Mouse (Mus musculus) adrenal gland (tissue): Measurements from ENCODE around the gene Ankfy1.

Source experiments
- intact Hi-C: fragments of 180-260 bp; cut with DNase I; formaldehyde crosslinking; loops from one replicate; pipeline ENCODE4 v1.15.1; 2025
- microRNA-seq, 2 experiments: library from miRNA; unstranded; fragments of <30 nt; microRNA quantifications; one replicate each; pipeline ENCODE4; 2019

The Ankfy1 gene

DNA sequence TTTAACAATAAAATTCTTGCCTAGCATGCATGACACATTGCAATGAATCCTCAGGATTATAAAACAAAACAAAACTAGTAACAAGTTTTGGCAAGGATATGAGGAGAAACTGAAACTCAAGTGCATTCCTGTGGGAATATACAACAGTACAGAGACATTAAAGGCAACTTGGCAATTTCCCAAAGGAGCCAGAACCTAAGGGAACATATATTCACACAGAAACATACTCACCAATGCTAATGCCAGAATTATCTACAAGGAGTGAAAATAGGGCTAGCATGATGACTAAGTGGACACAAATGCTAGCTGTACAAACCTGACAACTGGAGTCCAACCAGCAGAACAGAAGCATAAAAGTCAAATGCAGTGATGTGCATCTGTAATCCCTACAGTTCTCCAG is 102.2 kb downstream of the Ankfy1 start:
- intact Hi-C loops, result no loop called here

DNA sequence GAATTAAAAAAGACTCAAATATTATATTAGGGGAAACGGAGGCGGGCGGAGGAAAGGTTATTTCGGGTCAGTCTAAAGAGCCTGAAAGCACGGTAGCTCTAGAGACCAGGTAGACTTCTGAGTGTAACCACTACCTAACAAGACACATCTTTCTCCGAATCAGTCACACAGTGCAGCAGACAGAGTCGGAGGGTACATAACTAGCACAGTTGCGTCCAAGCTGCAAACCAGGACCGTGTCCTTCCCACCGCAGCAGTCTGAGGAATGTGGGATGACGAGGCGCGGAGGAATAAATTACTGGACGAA is 105.3 kb downstream of the Ankfy1 start:
- intact Hi-C loops, result no loop called here

DNA sequence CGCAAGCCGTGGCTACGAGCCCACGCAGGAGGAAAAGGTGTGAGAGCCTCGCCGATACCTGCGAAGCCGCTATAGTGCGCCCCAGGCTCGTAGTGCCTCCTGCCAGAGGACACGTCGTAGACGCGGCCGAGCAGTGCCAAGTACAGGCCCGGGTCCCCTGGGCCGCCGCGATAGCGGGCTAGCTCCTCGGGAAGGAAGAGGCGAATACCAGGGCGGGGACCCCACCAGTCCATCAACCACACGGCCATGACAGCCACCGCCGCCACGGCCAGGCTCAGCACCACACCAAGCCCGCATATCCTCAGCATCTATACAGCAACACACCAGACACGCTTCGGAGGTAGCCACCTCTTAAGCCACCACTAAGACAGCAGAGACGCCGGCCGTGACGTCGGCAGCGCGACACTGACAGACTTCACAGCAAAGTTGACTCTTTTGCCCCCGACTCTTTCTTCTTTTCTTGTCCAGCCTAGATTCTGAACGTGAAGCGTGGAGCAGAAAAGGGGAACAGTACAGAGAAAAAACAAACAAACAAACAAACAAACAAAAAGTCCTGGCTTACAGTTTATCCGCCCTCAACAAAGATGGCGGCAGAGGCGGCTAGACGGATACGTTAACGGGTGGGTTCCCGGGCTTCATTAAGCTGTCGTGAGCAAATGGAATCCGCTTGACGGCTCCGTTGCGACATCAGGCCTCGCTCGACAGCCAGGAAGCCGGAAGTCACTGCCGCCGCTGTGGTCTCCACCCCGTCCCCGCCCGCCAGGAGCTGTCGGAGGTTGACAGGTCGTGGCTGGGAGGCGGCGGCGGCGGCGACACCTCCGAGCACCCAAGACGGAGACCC is 105.9 kb downstream of the Ankfy1 start, which contains the start of the genes Cyb5d2 and Zzef1:
Gene Cyb5d2, minus strand, starts transcription at position 688 of the 841 bp plus-strand sequence.
Gene Zzef1, plus strand, starts transcription at position 772 of the 841 bp plus-strand sequence.
- intact Hi-C loops, result no loop called here

DNA sequence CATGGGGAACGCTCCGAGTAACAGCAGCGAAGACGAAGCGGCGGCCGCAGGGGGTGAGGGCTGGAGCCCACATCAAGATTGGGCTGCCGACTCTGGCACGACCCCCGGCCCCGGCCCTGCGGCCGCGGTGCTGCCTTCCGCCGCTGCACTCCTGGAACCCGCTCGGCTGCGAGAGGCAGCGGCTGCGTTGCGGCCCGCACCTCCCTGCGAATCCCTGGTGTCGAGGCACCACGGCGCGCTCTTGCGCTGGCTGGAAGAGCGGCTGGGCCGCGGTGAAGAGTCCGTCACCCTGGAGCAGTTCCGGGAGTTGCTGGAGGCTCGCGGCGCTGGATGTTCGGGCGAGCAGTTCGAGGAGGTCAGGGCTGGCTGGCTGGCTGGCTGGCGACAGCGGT is 106.5 kb downstream of the Ankfy1 start:
- intact Hi-C loops, result no loop called here

DNA sequence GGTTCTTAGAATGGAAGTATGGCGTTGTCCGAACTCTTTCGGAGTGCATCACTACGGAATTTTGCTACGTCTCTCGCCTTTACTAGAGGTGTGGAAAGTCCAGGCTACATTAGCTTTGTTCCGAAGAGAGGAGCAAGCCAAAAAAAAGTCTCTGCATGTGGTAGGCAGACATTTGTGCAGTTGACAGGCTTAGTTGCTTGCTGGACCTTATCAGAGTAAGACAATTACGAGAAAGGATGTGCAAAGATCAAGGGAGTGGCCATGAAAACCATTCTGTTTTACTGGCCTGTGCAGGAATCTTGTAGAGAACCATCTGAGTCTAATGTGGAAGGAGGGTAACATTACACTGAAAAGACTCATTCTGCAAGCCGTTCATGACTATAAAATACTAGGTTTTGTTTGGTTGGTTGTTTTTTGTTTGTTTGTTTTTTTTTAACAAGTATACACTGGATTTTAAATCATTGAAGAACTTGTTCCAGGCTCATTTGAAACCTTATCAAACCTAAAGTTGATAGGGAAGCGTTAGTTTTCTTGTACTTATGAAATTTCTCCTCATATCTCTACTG is 107.0 kb downstream of the Ankfy1 start:
- intact Hi-C loops, result no loop called here

DNA sequence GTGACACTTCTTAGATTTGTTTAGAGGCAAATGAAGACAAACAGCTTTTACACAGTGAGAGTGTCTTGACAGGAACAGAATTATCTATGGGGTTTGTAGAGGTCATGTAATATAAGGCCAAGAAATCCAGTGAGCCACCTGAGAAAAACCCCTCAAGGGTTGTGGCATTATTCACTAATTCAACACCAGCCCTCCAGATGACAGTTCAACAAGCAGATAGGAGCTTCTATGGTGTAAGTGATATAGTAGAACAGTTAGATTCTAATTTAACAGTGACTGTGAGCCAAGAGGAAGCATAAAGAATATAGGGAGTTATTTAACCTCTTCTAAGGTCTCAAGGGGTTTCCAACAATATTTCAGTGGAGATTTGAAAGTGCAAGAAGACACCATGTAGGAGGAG is 108.3 kb downstream of the Ankfy1 start:
- intact Hi-C loops, result no loop called here

DNA sequence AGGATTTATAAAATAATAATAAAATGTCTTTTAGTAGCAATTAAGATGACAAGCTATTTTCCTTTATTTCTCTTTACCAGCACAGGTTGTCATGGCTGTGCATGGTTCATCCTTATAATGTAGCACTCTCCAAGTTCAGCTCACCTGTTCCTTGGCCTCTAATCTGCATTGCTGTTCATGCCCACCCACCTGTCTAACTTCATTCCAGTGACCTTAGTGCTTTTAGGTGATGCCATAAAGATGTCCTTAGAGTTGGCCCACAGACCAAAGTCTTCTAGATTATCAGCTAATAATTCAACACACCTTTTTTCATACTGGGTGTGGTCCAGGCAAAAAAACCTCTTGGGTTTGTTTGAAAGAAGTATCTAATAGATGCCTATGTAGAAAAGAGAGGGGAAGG is 111.4 kb downstream of the Ankfy1 start:
- intact Hi-C loops, result no loop called here

DNA sequence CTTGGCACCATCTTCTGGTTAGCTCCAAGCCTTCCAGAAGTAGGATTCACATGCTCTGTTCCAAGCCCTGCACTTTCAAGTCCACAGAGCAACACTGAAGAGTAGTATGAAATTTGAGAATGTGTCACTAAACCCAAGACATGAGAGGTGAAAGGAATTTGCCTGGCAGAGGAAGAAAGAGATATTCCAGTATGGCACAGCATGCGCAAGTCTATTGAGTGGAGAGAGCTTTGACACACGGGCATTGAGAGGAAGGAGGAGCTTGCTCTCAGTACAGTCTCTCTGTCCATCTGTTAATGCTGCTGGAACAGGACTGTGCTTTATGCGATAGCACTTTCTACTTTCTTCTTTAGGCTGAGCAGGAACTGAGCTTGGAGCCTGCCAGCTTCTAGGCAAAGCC is 113.2 kb downstream of the Ankfy1 start:
- intact Hi-C loops, result no loop called here

DNA sequence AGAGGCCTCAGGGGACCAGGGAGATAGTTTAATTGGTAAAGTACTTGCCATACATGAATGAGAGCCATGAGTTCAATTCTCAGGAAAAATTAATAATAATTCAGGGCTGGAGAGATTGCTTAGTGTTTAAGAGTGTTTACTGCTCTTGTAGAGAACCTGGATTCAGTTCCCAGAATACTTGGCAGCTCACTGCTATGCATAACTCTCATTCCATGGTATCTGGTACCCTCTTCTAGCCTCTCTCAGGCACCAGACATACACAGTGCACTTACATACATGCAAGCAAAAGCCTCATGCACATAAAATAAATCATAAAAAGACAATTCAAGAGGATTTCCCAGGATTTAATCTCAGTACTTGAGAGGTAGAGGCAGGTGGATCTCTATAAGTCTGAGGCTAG is 114.8 kb downstream of the Ankfy1 start:
- intact Hi-C loops, result no loop called here

DNA sequence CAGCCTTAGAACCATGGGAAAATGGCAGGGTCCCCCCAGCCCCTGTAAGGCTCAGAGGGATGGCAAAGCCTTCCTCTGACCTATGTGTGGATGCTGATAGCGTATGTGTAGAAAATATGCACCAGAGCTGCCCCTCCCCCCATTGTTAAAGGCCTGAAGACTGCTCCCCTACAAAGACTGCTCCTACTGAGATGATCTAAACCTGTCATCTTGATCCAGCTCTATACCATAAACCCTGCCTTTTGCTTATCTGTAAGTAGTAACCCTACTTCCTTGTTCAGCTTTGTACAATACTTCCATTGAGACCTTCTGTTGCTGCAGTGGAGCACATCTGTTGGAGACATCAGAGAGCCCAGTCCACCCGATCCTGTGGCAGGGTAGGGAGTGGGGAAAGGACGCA is 115.4 kb downstream of the Ankfy1 start:
- intact Hi-C loops, result no loop called here

DNA sequence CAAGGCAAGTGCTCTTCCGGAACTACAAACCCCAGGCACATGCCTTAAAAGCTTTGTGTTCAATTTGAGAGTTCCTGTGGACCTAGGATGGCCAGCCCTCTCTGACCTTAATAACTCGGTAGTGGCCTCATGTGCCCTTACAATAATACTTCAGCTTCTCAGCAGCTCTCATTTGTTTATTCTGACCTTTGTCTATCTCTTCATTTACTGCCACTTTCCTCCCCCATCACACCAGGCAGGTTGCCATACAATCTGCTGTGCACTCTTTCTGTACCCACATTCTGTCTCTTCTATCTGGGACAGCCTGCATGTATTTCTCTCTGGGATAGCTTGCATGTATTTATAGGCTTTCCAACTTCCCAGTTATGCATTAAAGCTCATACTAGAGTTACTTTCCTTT is 116.8 kb downstream of the Ankfy1 start:
- intact Hi-C loops, result no loop called here

DNA sequence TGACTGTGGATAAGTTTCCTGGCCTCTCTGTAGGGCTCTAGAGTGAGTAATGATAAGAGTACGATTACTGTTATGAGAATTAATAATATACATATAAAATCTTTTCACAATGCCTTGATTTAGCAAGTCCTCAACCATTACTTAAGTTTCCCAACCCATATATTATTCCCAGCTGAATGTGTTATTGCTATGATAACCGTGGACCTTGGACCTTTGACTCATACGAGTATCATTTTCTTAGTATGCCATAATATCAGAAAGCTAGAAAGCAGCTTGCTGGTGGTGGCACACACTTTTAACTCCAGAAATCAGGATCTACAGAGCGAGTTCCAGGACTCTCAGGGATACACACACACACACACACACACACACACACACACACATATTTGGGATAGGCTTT is 118.2 kb downstream of the Ankfy1 start:
- intact Hi-C loops, result no loop called here

DNA sequence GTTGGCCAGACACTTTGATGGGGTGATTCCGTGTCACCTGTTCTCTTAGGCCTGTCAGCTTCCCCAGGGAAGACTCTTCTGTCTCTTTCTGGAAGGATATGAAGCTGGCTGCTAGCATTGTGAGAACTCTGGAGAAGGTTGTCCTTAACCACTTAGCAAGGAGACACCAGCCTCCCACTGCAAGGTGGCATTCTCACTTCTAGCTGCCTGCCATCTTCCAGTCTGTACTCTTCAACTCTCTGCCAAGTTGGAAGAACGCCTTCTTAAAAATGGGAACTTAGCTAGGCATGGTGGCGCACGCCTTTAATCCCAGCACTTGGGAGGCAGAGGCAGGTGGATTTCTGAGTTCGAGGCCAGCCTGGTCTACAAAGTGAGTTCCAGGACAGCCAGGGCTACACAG is 123.9 kb downstream of the Ankfy1 start:
- intact Hi-C loops, result no loop called here

DNA sequence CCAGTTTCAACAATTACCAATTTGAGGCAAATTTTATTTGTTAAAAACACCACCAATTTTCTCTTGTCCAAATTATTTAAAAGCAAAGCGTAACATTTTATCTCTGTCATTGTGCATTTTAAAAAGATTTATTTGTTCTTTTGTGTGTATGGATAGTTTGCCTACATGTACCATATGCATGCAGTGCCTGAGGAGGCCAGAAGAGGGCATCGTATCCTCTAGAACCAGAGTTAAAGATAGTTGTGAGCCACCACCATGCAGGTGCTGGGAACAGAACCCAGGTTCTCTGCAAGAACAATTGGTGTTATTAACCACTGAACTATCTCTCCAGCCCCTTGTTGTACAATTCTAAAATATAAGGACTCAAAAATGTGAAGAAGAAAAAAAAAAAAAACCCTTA is 124.4 kb downstream of the Ankfy1 start:
- intact Hi-C loops, result no loop called here

DNA sequence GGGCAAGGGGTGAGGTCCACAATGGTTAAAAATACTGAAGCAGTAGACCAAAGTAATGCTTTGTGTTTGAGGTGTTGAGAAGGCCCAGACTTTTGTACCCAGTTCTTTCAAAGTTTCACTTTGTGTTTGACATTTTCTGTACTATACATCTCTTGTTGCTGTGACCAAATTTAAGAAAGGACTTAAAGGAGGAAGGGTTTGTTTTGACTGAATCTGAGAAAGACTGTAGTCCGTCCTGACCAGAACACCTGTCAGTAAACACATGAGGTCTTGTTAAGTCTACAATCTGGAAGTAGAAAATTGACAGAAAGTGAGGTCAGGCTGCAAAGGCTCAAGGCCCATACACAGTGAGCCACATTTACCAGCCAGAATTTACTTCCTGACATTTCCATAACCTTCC is 127.1 kb downstream of the Ankfy1 start:
- intact Hi-C loops, result no loop called here

DNA sequence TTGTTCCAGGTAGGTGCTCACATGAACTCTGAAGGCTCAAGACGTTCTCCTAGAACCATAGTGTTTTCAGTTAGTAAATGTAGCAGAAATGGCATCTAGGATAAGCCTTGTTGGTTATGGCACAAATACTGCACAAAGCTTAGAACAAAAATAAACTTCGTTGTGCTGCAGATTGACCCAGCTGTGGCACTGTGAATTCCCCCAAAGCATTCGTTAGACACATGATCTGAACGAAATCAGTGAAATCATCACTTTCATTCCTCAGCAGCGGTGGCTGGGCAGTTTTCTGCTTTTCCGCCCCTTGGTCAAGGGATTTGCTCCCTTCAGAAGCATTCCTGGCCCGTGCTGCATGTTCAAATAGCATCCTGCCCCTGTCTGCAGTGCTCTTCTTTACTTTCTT is 128.3 kb downstream of the Ankfy1 start:
- intact Hi-C loops, result no loop called here

DNA sequence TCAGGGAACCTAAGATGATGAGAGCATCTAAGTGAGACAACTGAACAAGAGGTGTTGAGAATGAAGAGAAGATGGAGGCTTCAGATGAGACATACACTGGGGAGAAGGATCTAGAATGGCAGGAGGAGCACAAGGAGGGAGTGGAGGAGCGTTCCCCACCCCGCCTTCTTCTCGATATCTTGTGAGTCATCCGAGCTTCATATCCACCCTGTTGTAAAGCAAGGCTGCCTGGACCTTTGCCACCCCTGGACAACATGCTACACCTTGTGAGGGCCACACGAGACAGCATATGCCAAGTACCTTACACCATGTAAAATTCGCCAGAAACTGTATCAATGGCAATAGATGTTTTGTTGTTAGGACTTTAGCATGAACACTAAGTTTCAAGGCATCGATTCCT is 131.2 kb downstream of the Ankfy1 start:
- intact Hi-C loops, result no loop called here

Small RNA genes within 50 kb of the gene (microRNA-seq; reads per million reads assigned to microRNA genes)
- 0 reads per million in 2 experiments for gene Gm25678
